Mouse (Mus musculus) stomach, postnatal 0 days (tissue): ENCODE data around the gene Snx27. TPM values are rescaled to one million over a fixed set of nuclear protein-coding genes. Genes with fewer than 3 reads are reported as not detected.

Experiments
- ATAC-seq: fragments of 200-750 bp; cut with Nextera tagmentation; 2 replicates; pipeline ENCODE4 v1.8.0; 2017; ENCODE audit not compliant: low FRiP score, low TSS enrichment
- DNase-seq: peaks from one replicate; pipeline ENCODE4 v3.0.0-alpha.2; 2016; ENCODE audit warnings: low spot score
- H3K27ac ChIP-seq: fragments of 300-500 bp; sonication (generic); replicated peaks from 2 replicates; pipeline ENCODE4 v1.5.1; 2014; ENCODE audit warnings: mild to moderate bottlenecking, control low read depth
- H3K27me3 ChIP-seq: fragments of 300-500 bp; sonication (generic); 2 replicates; pipeline ENCODE4 v1.6.1; 2014; ENCODE audit warnings: low read length; ENCODE audit not compliant: control insufficient read depth, insufficient read depth
- H3K36me3 ChIP-seq: fragments of 300-500 bp; sonication (generic); 2 replicates; pipeline ENCODE4 v1.6.1; 2014; ENCODE audit warnings: low read length, mixed read lengths; ENCODE audit not compliant: control insufficient read depth, insufficient read depth
- H3K4me1 ChIP-seq: fragments of 300-500 bp; sonication (generic); replicated peaks from 2 replicates; pipeline ENCODE4 v1.6.1; 2014; ENCODE audit warnings: antibody characterized with exemption; ENCODE audit not compliant: control insufficient read depth, insufficient read depth
- H3K4me2 ChIP-seq: fragments of 300-500 bp; sonication (generic); replicated peaks from 2 replicates; pipeline ENCODE4 v1.6.1; 2014; ENCODE audit warnings: low read depth, mild to moderate bottlenecking, control low read depth, moderate library complexity
- H3K4me3 ChIP-seq: fragments of 300-500 bp; sonication (generic); 2 replicates; pipeline ENCODE4 v1.5.1; 2014; ENCODE audit warnings: low read depth, low read length, control low read depth
- H3K9ac ChIP-seq: fragments of 300-500 bp; sonication (generic); 2 replicates; pipeline ENCODE4 v1.6.1; 2014; ENCODE audit warnings: mild to moderate bottlenecking, low read length, control low read depth, mixed read lengths
- H3K9me3 ChIP-seq: fragments of 300-500 bp; sonication (generic); 2 replicates; pipeline ENCODE4 v1.6.1; 2016; ENCODE audit warnings: low read length; ENCODE audit not compliant: control insufficient read depth
- CTCF ChIP-seq: IDR thresholded peaks from 2 replicates; pipeline ENCODE4 v1.5.1; 2016; ENCODE audit warnings: antibody characterized with exemption, low read depth, mild to moderate bottlenecking, moderate library complexity
- EP300 ChIP-seq: optimal IDR thresholded peaks from 2 replicates; pipeline ENCODE3; 2016; ENCODE audit warnings: antibody characterized with exemption
- WGBS: fragments of 180-500 bp; shearing (Covaris S2); extraction: QIAGEN DNeasy Blood & Tissue Kit; methylation state at CpG from one replicate; pipeline ENCODE4 v1.1.7; 2014; 5-methylcytosine and 5-hydroxymethylcytosine counted together
- polyA plus RNA-seq: library from polyadenylated mRNA; unstranded; fragments of >200 nt; fragmentation: Nextera tagmentation; extraction: Ambion mirVana; gene quantifications from 2 replicates; pipeline ENCODE4 v1.2.1, GENCODE M21; 2015

The Snx27 gene
- polyA plus RNA-seq, 1 experiment from 2014 or later, result 17.6 TPM

DNA sequence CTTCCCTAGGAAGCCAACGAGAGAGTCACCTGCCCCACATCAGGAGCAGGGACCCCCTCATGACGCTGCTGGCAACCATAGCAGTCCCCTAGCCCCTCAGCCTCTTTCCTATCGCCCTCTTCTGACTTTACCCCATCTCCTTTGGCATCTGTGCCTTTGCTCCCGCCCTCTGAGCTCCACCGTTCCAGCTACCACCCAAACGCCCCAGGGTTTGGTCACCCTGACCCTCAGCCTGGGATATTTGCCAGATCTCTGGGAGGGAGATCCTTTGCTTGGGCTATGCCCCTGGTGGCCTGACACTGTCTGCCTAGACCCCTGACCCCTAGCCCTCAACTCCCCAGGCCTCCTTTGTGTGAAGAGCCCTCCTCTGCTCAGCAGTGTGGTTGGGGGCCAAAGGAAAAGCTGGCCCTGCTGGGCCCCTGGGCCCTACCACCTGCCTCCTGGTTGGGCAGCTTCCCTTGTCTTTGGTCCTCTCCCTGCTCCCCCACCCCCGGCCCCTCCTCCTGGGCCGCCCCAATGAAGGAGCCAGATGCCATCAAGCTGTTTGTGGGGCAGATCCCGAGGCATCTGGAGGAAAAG is 103.8 kb downstream of the Snx27 start:
- H3K27ac ChIP-seq, result no peak overlapping the region
- DNase-seq (no peak), ATAC-seq (no peak)
- no peaks in the 10 kb centered on the region for H3K9me3 ChIP-seq
- no peak overlapping the region for H3K9ac ChIP-seq
- TF ChIP-seq EP300, result no peak
- TF ChIP-seq CTCF, result no peak
- H3K36me3 ChIP-seq, result no peaks in the 10 kb centered on the region
- 18% methylated on average over 9 of the region's 9 CpGs for WGBS
- no peak overlapping the region for H3K4me3 ChIP-seq
- no peak overlapping the region for H3K4me2 ChIP-seq
- H3K27me3 ChIP-seq, result no peaks in the 10 kb centered on the region
- H3K4me1 ChIP-seq, result no peaks in the 10 kb centered on the region

DNA sequence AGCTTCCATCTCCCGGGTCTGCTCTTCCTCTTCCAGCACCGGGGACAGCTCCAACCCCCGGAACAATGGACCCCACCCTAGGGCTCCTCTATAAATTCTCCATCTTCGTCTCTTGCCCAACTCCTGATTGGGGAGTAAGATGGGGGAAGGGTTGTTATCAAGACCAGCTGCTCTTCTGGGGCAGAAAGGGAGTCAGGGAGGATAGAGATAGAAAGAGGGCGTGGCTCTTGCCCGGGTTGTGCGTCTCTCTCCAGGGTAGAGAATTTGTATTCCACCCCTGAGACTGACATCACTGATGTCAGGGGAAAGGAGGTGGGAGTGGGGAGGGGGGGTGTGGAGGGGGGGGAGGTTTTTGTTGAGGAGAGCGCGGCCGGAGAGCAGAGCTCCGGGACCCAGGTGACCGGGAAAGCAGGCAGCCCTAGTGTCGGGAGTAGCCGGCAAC is 104.5 kb downstream of the Snx27 start, which contains the start of gene Celf3:
Gene Celf3 (plus strand): TSS at position 315 of the 442 bp plus-strand sequence.
- ATAC-seq (no peak), DNase-seq (peak; percentile 37)
- Histone ChIP-seq H3K4me2 (no peak within 1 kb of the TSS), H3K9ac (no peak within 1 kb of the TSS), H3K27ac (no peak within 1 kb of the TSS; the same call in 1 of the 2 replicates), H3K4me1 (no peaks in the 10 kb centered on the region), H3K36me3 (no peaks in the 10 kb centered on the region), H3K4me3 (no peak within 1 kb of the TSS), H3K27me3 (no peaks in the 10 kb centered on the region), H3K9me3 (no peaks in the 10 kb centered on the region)
- 2% methylated on average over 14 of the region's 14 CpGs for WGBS
- TF ChIP-seq EP300 (no peak), CTCF (no peak)

GRCm38 (mm10) chr3:94477444-94477843 is 105.1 kb downstream of the Snx27 start:
- no peaks in the 10 kb centered on the region for H3K4me1 ChIP-seq

GRCm38 (mm10) chr3:94476301-94477035 is 106.0 kb downstream of the Snx27 start:
- Histone ChIP-seq H3K4me1 (no peaks in the 10 kb centered on the region), H3K27ac (peak overlapping the region; percentile 45), H3K9ac (no peak overlapping the region), H3K4me2 (no peak overlapping the region), H3K9me3 (no peaks in the 10 kb centered on the region), H3K4me3 (no peak overlapping the region), H3K36me3 (no peaks in the 10 kb centered on the region), H3K27me3 (no peaks in the 10 kb centered on the region)
- 35% methylated on average over 8 of the region's 8 CpGs for WGBS
- ATAC-seq (peak; percentile 92), DNase-seq (peak; percentile 73)
- TF ChIP-seq EP300 (no peak), CTCF (no peak)

More at GRCm38 (mm10) chr3:94477444-94477843, 105.1 kb downstream of the Snx27 start:
- Histone ChIP-seq H3K36me3 (no peaks in the 10 kb centered on the region), H3K27ac (no peak overlapping the region), H3K9ac (no peak overlapping the region), H3K9me3 (no peaks in the 10 kb centered on the region), H3K27me3 (no peaks in the 10 kb centered on the region), H3K4me2 (no peak overlapping the region), H3K4me3 (no peak overlapping the region)
- 73% methylated on average over 4 of the region's 4 CpGs for WGBS
- TF ChIP-seq CTCF (no peak), EP300 (no peak)
- DNase-seq (no peak), ATAC-seq (no peak)

DNA sequence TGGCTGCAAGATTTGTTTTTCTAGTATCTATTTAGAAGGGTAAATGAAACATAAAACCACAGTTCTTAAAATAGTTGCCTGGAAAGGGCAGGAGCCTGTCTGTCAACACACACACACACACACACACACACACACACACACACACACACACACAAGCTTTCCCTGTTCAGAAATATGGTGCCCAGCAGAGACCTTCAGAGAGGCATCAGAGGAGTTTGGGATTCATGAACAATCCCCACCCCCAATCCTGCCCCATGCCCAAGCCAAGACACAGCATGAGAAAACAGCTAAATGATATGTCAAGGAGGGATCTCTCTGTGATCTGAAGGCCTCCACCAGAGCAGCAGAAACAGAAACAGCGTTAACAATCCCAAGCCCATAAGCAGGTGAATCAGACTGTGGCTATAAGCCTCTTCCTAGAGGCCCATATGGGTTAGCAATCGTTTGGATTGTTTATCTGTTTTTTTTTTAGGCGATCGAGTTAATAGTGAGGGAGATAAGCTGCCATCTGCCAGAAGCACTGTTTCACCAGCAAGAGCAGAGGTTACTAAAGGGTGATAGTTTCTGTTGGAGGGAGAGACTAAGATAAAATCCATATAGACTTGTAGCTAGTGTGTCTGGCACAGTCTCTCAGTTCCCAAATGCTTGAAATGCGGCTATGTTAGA is 108.8 kb downstream of the Snx27 start:
- ATAC-seq, result no peak

More for the DNA sequence above, 108.8 kb downstream of the Snx27 start:
- TF ChIP-seq CTCF (no peak), EP300 (no peak)
- Histone ChIP-seq H3K9ac (no peak overlapping the region), H3K36me3 (no peaks in the 10 kb centered on the region), H3K4me2 (no peak overlapping the region), H3K4me1 (no peaks in the 10 kb centered on the region), H3K9me3 (no peaks in the 10 kb centered on the region), H3K4me3 (no peak overlapping the region), H3K27me3 (no peaks in the 10 kb centered on the region), H3K27ac (no peak overlapping the region)
- WGBS, result 51% methylated on average over 5 of the region's 5 CpGs
- no peak for DNase-seq
